Mouse (Mus musculus) liver, adult 2 months (tissue): ENCODE measurements around the gene Chac1.

ENCODE experiments used
- CTCF ChIP-seq: fragments of 200-500 bp; IDR thresholded peaks from 2 replicates; pipeline ENCODE4 v1.5.1; 2011; ENCODE audit warnings: low read depth, low read length, control low read depth
- POLR2A ChIP-seq: fragments of 200-500 bp; IDR thresholded peaks from 2 replicates; pipeline ENCODE4 v1.6.1; 2011; ENCODE audit warnings: low read length, control low read depth; ENCODE audit not compliant: insufficient read depth; ENCODE audit errors: extremely low read depth

DNA sequence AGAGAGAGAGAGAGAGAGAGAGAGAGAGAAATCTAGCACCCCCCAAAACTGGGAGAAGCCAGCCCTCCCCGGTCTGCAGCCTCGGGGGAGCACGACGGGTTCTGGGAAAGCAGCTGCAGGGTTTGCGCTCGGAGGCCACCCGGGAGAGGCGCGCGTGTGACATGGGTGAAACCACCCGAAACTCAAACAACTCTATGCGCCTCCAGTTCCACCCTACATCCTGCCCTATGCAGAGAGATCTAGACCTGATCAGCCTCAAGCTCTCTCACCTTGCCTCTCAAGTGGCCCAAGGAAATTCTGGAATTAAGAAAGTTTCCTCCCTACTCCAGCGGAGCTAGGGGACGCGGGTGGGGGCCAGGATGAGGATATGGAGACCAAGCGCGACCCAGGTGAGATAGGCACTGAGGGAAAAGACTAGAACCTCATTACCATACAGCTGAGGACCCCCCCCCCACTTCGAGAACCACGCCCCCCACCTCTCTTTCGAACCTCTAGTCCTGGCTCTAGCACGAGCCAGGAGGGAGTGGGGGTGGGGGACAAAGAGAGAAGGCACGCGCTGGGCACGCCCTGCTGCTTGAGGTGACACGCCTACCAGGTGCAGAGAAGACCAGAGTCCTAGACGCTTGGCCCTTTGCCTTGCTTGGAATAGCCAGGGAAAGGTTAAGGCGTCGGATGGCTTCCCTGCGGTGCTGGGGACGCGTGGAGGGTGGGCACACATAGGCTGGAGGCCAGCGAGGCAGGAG is 26.3 kb upstream of the Chac1 start:
- TF ChIP-seq CTCF (no peak), POLR2A (no peak)
